Mouse (Mus musculus) liver (tissue): ENCODE measurements around the gene Nme4.
A peak's percentile ranks its signal among the peaks of the same experiment; 100 is the strongest.
"Not testable (repeated sequence)": the region's sequence is repeated elsewhere in the genome, so short reads cannot be mapped to it uniquely, and the experiment has no call there.

Experiments
- DNase-seq: peaks from one replicate; pipeline ENCODE4 v3.0.0-alpha.2; 2020; ENCODE audit warnings: mixed read lengths

Nme4 gene

DNA sequence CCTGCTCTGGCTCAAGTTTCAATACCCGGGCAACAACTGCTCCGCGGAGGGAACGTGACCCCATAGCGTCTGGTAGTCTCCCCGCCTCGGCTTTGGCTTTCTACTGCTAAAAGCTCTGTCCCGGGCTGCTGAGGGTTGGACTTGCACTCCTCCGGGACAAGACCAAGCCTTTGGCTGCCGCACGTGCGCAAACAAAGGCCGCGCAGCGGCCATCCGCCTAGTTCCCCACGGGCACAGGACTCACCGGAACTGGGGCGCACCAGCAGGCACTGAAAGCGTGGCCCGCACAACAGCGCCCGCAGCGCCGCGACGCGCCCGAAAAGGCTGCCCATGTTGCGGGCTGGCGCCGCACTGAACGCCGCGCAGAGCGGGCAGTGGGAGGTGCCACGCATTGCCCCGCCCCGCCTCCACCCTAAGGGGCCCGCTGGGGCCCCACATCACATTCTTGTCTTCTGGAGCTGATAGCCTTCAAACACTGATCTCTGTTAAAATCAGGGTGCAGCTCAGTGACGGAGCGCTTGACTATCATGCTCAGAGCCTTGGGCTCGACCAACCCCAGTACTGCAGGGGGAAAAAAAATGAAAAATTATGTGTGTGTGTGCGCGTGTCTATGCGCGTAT lies at the start of gene Nme4:
Gene Nme4 (minus strand): TSS at position 482 of the 620 bp plus-strand sequence.
- DNase-seq, result peak; percentile 87

DNA sequence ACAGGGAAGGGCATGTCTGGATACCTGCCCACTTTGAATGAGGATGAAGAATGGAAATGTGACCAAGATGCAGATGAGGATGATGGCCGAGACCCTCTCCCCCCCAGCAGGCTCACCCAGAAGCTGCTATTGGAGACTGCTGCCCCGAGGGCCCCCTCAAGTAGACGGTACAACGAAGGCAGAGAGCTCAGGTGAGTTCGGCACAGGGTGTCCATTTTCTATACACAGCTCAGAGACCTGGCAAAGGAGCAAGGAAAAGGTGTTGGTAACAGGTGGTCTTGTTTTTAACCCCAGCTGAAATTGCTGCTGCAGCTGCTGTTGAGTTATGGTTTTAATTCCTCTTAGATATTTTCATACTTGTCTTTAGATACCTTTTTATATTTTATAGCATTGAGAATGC lies 48.0 kb upstream of the Nme4 start:
- DNase-seq, result no peak

DNA sequence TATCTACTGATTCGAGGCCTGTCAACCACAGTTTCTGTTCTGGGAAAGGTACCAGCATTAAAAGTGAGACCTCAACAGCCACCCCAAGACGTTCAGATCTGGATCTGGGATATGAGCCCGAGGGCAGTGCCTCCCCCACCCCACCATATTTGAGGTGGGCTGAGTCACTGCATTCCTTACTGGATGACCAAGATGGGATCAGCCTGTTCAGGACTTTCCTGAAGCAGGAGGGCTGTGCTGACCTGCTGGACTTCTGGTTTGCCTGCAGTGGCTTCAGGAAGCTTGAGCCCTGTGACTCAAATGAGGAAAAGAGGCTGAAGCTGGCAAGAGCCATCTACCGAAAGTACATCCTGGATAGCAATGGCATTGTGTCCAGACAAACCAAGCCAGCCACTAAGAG lies 47.4 kb upstream of the Nme4 start:
- DNase-seq, result no peak

DNA sequence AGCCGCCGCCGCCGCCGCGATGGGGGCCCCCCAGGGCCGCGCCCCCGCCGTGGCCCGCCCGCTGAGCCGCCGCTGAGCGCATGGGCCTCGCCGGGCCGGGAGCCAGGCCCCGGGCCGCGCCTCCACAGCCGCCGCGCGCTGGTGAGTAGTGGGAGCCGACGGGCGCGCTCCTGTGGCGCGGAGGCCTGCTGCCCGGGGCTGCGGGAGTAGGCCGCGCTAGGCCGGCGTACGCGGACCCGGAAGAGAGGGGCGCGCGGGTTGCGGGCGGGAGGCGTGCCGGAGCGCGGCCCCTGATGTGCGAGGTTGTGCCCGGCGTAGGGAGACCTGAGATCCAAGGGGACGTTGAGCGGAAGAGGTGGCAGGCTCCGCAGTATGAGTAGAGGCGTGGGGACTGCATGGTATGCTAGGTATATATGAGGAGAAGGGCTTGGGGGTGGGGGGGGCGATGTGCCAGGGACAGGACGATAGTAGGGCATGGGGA lies 43.5 kb upstream of the Nme4 start:
- no peak for DNase-seq

DNA sequence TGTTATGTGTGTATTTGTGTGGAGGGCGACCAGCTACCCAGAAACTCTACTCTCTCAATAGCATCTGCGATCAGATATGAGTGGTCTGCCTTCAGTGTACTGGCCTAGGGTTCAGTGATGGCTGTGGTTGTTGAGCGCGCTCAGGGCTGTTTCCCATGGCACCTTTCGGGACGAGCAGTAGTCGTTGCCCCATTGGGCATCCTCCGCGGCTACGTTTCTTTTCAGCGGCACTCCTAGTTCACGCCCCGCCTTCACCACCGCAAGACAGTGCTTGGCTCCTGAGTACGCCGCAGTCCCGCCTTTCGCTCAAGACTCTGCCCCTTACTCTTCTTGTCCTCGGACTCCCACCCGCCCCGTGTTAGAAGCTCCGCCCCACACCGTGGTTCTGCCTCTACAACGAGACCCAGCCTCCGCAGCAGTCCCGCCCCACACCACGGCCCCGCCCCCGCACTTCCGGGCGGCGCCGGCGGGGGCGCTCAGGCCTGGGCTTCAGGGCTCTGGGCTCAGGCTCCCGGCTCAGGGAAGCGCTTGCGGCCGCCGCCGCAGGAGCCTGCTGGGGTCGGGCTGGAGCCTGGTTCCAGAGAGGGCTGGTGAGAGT lies 42.9 kb upstream of the Nme4 start, which contains the start of gene Axin1:
Gene Axin1 (plus strand): TSS at position 450 of the 598 bp plus-strand sequence.
- DNase-seq, result peak; percentile 97

DNA sequence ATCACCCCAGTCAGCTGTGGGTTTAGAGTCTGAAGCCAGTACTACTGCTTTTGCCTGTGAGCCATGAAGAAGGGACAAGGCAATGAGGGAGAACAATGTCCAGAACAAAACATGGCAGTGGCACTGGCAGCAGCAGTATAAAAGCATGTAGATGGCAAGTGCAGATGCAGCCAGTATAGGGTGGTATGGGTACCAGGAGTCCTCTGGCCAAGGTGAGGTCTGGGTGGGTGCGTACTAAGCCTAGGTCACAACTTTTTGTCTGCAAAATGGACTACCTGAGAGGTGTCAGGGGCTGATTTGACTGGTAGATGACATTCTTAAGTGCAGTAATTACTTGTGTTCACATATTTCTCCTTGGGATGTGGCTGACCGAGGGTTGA lies 42.3 kb upstream of the Nme4 start:
- DNase-seq, result no peak

DNA sequence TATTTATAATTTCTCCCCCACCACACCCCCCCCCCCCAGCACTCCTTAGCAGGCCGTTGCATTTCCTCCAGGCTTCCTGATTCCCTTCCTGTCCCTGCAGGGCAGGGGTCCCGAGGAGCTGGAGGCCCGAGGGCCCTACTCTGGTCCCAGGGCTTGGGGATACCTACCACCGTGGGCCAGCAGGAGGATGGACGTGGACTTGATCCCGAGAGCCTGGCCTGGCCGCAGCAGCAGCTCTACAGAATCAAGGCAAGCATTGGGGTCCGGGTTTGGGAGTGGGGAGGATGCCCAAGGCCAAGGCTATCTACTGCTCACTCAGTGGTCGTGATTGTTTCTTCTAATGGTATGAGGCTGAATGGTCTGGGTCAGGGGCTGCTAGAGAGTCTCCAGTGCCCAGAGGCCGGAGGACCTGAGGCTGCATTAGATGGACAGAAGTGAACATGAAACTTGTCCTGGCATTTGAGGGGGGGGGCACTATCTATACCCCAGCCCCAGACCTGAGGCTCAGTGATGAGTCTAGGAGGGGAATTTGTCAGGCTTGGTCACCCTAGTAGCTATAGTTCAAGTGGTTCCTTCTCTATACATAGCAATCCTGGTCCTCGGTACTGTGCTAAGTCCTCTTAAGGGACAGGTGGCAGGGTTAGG lies 41.8 kb upstream of the Nme4 start:
- no peak for DNase-seq

DNA sequence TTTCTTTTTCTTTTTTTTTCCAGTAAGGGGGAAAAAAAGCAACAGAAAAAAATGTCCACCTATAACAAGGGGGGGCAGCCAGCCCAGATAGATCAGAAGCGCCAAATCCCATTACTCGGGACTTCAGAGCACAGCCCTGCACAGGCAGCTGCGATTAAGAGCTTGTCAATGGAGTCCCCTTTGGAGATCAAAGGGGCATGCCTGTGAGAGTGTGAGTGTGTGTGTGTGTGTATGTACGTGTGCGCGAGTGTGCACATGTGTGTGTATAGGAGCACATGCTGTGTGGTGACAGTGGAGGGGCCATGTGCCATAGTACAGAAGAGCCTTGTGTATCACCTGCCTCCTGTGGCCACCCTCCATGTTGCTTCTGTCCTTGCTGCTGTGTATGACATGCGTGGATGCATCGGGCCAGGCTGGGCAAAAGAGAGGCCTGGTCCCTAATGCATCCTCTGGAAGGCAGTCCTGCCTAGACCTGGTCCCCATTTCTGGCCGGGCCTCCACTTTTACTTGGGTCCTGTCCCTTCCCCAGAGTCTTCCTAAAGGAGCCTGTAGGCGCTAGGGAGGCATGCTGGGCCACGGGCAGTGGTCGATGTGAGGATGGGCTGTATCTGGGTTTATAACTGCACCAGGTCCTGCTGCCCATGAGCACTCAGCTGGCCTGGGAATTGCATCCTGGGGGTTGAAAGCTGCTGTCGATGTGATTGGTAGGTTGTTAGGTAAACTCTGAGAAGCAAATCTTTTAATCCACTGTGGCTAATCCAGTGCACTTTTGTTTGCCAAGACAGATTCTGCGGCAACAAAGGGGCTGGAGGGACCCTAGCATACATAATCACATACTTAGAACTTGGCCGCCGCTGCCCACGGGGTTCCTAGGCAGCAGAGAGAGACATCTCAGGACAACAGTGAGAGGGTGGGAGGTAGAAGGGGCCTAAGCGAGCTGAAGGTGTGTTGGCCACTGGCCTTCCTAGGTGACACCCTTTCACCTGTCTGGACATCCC lies 36.8 kb upstream of the Nme4 start:
- DNase-seq, result no peak

DNA sequence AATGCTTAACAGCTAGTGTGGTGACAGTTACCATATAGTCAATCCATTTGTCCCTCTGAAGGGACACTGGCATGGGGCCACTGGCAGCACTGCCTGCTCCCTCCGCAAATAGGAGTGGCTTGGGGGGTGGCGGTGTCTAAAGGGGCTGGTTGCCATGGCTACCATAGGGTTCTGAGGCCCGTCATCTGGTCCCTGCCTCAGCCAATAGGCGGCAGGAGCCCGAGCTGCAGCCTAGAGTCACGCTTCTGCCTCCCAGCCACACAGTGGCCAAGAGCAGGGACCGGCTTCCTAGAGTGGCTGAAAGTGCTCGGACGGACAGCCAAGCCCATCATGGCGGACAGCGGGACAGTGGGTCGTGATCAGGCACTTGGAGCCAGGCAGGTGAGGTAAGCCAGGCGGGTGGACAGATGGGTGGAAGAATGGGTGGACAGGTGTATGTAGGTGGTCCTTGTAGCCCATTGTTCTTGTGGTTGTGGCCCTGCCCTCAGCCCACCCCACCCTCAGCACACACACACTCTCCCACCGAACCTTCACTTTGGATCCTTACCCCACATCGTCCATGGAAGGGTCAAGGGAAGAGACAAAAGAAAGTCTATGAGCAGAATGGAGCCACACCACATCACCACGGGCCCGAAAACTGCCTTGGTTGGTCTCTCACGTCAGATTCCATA lies 35.8 kb upstream of the Nme4 start:
- DNase-seq, result no peak

DNA sequence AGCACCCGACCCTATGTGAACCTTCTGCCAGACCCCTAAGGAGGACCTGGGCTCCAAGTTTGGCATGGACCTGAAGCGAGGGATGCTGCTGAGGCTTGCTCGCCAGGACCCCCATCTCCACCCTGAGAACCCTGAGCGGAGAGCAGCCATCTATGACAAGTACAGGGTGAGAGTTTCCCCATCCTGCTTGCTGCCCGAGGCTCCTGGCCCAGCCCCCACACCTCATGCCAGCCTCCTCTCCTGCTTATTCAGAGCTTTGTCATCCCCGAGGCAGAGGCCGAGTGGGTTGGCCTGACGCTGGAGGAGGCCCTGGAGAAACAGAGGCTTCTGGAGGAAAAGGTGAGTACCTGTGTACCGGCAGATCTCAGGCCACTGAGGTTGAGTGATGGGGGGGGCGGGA lies 29.8 kb upstream of the Nme4 start:
- DNase-seq, result no peak

DNA sequence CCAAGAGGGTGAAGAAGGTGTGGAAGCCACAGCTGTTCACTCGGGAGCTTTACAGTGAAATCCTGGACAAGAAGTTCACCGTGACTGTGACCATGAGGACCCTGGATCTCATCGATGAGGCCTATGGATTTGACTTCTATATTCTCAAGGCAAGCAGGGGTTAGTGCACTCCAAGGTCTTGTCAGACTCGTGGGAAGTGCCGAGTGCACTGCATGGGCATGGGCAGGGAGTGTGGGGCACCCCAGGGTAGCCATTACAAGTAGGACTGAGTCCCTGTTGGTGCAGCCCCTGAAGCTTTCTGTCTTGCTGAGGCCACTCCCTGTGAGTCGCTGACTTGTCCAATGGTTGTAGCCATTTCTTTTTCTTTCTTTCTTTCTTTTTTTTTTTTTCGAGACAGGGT lies 29.2 kb upstream of the Nme4 start:
- DNase-seq, result no peak

DNA sequence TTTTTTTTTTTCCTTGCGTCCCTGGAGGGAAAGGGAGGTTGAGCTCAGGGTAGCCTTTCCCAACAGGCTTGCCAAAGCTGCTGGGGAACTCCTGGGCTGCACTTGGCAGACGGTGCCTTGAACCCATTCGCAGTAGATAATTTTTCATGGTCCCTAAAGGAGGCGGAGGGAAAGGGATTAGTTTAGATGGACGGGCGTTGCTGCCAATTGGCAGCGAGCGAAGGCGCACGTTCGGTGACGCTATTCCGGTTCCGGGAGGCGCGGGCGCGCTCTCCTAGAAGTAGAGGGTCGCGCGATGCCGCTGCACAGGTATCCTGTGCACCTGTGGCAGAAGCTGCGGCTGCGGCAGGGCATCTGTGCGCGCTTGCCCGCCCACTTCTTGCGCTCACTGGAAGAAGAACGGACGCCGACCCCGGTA lies 27.9 kb upstream of the Nme4 start, which contains the start of gene Mrpl28:
Gene Mrpl28 (plus strand): TSS at position 234 of the 418 bp plus-strand sequence.
- peak; percentile 90 for DNase-seq

DNA sequence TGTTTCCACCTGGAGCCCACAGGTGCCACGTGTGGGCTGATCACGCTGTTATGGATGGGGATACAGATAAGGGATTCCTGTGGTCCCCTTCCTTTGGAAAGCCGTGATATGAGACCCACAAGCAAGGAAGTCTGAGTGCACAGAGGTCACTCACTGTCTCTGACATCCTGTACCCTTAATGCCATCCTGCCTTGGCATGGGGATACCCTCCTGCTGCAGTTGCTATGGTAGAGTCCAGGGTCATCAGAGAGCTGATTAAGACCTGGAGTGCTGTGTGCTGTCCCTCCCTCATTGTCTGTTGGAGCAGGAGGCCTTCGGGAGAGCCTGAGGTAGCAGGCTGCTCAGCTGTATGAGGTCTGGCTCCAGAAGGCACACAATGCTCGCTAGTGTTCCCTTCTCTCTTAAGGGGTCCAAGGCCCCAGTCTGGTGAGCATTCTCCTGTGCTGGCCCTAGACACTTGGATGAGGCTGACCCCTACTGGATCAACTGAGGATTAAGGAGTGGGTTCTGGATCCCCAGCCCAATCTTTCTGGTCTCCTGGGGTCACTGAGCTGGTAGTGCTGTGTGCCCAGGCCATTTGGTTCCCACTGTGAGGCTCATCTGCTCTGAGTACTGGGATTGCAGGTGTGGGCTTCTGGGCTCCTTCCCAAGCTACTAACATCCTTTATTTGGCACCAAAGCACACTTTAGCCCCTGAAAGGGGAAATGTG lies 27.2 kb upstream of the Nme4 start:
- no peak for DNase-seq

DNA sequence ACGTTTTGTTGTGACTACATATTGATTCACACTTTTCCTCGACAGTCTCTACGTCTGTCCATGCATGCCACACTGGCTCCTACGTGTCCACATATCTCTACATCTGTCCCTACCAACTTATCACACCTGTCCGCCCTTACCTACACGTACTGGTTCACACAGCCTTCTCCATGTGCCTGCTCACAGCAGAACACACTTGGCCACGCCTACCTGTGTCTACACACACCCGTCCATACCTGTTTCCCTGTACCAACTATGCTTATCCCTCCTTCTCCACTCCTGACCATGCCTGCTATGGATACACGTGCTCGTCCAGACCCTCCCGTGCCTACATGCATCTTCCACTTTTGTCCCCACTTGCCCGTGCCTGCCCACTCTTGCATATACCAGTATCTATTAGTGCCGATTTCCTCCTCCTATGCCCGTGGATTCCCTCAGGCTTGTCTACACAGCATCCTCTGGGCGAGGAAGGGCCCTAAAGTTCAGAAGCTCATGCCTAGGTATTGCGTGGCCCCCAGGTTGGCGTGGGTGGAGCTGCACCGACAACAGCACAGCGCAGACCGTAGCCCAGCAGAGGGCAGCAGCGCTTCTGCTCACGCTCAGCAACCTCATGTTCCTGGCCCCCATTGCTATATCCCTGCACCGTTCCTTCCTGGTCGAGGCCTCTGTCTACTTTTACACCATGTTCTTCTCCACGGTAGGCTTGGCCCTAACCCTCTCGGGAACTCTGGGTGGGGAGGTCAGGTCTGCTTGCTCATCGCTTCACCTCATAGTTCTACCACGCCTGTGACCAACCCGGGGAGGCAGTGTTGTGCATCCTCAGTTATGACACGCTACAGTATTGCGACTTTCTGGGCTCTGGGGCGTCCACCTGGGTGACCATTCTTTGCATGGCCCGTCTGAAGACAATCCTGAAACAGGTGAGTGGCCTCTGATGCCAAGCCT lies 24.6 kb upstream of the Nme4 start:
- DNase-seq, result peak; percentile 73

DNA sequence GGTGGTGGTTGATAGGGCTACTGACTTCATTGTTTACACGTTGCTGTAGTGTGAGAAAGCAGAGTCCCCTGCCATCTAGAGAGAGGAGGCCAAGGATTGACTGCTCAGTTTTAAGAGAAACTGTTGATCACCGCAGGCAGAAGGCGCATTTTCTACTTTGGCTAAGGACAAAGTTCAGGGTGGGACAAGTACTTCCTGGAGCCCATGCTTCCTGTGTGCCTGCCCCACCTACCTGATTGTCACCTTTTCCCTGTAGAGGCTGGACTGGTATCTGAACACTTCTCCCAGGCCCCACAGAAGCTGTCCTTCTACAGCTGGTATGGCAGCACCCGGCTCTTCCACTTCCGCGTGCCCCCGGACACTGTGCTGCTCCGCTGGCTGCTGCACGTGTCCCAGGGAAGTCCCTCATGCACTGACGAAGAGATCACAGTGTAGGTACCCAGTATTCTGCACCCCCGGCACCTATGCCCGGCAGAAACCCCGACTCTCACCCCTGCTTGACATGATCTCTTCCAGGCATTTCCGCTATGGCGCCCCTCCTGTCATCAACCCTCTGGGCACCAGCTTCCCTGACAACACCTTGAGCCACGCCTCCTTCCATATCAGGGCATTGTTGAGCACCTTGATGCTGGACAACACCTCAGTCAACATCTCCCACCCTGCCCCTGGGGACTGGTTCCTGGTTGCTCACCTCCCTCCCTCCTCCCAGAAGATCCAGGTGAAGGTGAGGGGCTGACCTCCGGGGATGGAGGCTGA lies 21.3 kb upstream of the Nme4 start:
- DNase-seq, result no peak

DNA sequence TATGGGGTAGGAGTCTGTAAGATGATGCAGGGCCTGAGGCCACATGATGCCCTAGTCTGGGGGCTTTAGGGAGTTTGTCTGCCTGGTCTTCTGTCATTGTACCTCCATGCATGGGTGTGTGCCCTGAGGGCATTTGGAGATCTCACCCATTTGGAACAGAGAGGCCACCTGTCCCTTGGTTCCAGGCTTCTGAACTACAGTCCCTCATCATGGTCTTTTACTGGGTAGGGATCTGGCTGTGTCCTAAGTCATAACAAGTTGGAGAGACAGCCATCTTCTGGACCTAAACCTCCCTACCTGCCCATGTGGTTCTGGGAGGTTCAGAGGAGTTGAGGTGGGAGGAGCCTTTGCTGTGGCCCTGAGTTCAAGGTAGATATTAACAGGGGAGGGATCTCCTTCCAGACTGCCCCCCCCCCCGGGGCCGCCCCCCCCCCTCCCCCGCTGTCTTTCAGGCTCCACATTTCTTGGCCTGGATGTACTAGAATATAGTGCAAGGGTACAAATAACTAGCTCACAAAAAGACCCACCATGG lies 20.6 kb upstream of the Nme4 start:
- DNase-seq, result no peak

DNA sequence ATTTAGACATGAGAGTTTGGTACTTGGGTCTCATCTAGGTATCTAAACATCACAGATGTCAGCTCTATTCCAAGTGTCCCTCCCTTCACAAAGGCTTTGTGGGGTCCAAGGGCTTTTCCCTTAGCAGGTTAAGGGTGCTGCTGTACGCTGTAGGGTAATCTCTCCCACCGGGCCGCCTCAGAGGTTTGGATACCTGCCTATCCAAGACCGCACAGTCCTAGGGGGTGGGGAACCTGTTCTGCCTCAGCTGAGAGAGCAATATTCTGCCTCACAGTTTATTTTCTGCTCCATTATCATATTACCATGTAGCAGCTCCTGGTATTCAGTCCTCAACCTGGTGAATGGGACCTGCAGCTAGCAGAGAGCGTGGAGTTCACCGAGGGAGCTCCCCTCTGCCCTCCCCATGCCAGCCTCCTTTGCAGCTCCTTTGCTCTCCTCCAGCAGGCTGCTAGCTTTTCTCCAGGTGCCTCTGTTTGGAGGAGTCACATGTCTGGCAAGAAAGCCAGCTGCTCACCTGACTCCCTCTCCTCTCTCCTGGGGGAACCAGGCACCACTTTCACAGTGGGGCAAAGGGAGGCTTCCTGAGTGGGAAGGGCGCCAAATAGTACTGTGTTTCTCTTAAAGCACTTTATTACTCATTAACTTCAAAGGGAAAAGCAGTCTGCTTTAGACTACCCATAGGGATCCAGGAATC lies 19.9 kb upstream of the Nme4 start:
- no peak for DNase-seq

DNA sequence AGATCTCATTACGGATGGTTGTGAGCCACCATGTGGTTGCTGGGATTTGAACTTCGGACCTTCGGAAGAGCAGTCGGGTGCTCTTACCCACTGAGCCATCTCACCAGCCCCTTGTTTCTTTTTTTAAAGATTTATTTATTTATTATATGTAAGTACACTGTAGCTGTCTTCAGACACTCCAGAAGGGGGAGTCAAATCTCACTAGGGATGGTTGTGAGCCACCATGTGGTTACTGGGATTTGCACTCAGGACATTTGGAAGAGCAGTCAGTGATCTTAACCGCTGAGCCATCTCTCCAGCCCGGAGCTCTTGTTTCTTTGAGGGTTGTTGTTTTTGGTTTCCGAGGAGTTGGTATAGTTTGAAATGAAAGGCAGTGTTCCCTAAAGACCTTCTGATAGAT lies 19.1 kb upstream of the Nme4 start:
- not testable (repeated sequence) for DNase-seq

DNA sequence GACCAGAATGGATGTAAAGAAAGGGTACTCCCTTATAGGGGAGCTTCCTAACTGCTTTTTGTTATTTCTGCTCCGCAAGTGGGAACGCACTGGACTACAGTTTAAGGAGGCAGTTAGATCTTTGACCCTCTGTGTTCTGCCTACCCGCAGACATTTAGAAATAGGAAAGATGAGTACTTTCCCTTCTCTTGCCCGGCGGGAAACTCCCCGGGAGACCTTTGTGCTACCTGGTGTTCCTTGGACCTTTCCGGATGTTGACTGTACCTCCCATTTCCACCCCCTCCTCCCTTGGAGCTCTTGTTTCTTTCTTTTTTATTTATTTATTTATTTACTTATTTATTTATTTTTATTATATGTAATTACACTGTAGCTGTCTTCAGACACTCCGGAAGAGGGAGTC lies 18.7 kb upstream of the Nme4 start:
- no peak for DNase-seq
